Mouse (Mus musculus) Muller cell, postnatal 12 days (primary cell): ENCODE measurements around the gene Muc3.
A peak's percentile ranks its signal among the peaks of the same experiment; 100 is the strongest.
"Not testable (repeated sequence)": the region's sequence is repeated elsewhere in the genome, so short reads cannot be mapped to it uniquely, and the experiment has no call there.

Source experiments
- DNase-seq: peaks from one replicate; pipeline ENCODE4 v3.0.0-alpha.2; 2015; ENCODE audit errors: inconsistent ontology term

Gene Muc3

DNA sequence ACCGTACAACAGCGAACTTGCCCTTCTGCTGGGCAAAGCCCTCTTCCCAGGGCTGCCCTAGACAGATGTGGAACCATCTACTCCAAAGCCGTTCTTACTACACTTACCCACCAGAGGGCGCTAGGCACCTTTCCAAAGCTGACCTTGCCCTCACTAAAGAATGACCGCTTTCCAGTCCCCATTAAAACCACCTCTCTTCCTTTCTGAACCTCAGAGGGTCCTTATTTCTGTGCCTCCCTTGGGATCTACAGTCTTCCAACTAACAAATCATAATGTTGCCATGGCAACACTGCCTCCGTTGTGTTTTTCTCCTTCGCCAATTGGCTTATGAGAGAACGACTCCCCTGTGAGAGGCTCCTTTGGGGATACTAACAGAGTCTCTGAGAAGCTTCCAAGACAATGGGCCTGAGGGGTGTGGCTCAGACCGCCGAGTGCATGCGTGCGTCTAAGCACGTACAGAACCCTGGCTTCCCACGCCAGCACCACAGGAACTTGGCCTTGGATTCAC lies 26.4 kb downstream of the Muc3 start:
- peak; percentile 21 for DNase-seq

DNA sequence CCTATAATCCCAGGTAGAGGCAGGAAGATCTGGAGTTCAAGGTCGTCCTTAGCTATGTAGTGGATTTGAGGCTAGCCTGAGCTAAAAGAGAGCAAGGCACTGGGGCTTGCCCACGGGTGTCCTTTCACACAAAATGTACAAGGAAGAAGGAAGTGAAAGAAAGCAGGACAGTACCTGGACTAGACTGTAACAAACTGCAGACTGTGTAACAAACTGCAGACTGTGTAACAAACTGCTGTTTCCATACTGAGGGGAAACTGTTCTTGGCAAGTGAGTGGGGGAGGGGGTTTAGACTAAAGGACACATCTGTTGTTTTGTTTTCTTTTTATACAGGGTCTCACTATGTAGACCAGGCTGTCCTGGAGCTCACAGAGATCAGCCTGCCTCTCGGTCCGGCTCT lies 27.8 kb downstream of the Muc3 start:
- DNase-seq = no peak

DNA sequence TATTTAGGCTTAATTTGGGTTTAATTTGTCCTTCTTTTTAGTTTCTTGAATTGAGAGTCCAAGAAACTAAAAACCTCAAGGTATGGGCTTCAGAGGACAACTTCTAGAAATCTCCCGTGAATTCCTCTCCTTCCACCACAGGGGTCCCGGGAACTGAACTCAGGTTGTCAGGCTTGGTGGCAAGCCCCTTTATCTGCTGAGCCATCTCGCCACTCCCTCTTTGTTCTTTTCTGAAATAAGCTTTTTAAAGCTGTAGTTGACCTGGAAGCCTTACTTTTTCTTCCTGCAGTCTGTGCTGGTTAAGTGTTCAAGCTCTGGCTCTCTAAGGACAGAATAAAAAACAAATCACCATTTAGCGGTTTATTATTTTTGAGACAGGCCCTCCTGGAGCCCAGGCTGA lies 30.2 kb downstream of the Muc3 start:
- DNase-seq = no peak

DNA sequence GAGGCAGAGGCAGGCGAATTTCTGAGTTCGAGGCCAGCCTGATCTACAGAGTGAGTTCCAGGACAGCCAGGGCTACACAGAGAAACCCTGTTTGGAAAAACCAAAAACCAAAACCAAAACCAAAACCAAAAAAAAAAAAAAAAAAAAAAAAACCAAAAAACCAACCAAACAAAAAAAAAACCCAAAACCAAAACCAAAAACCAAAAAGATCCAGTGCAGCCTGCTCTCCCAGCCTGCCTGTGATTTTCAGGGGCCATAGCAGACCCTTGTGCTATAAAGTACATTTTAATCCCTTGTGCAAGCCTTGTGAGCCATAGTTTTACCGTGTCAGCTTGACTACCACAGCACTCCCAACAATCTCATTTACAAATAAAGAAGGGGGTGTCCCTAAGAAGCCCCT lies 31.1 kb downstream of the Muc3 start:
- DNase-seq = not testable (repeated sequence)

DNA sequence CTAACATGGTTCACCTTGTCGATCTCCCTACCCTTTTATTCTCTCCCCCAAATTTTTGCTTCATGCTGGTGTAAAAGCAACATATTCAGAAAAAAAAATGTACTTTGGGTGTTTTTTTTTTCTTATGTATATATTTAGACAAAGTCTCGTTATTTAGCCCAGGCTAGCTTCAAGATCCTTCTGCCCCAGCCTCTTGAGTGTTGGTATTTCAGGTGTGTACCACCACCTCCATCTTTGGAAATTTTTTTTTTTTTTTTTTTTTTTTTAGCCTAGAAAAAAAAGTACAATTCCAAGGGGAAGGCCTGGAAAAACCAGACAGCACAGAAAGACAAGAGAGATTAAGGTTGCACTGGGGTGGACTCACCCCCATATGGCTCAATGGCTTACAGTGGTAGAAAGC lies 32.1 kb downstream of the Muc3 start:
- DNase-seq = no peak

DNA sequence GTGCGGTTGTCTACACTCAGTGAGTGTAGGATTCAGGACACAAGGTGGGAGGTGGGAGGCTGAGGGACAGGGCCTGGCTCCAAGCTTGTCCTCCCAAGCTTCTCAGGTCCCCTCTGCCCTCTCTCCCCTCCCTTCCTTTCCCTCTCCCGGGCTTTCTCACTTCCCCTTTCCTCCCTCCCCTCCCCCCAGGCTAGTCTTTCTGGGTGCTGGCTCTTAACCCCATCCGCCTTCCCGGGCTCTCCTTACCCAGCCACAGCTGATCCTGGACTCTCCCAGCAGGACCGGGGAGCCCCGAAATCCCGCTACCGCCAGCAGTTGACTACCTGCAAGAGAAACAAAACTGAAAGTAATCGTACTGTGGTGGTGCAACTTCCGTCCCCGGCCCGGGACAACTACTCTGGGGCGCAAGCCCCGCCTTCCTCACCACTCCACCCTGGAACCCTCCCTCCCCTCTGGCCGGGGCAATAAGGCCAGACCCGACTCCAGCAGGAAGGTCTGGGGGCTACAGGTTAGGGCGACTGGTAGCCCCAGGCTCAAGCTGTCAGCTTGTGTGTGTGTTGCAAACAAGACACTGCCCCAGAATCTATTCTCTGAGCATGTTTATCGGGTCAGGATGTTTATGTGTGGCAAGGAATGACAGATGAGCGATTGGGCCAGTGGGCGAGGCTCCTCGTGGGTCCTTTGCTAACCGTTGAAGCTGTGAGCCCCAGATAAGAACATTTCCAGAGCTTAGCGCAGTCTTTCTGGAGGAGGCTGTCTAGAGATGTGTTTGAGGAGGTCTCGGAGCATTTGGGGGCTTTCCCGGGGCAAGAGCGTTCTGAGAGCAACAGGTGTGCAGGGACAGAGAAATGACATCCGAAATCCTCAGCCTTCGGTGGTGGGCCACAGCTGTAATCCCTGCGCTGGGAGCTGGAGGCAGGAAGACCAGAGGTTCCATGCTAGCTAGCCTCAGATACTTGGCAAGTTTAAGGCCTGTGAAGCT lies 33.0 kb downstream of the Muc3 start, which contains the start of gene Trim56:
Gene Trim56 (minus strand): TSS at position 344 of the 982 bp plus-strand sequence.
- DNase-seq = peak; percentile 85

DNA sequence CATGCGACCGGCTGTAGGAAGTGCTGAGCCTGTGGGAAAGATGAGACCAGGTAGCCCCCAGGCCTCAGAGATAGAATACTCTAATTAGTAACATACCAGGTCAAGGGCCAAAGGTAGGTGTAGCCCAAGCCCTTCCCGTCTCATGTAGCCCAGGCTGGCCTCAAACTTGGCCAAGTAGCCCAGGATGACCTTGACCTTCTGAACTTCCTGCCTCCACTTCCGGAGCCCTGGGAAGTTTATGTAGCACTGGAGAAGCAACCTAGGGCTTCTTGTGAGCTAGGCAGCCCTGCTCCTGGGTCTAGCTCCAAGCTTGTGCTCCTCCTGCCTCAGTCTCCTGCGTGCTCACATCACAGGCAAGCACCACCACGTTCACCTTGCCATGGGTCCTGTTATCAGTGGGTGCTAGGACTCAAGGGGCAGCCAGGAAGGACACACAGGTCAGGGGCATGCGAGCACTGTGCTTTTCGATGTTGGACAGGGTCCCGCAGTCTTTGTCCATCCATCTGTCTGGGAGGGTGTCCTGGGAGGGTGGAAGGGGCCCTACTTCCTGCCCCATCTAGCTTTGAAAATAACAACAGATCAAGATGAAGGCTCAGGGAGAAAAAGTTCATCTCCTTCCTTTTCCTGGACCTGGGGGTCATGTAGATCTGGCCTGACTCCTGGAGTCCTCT lies 34.1 kb downstream of the Muc3 start:
- no peak for DNase-seq

DNA sequence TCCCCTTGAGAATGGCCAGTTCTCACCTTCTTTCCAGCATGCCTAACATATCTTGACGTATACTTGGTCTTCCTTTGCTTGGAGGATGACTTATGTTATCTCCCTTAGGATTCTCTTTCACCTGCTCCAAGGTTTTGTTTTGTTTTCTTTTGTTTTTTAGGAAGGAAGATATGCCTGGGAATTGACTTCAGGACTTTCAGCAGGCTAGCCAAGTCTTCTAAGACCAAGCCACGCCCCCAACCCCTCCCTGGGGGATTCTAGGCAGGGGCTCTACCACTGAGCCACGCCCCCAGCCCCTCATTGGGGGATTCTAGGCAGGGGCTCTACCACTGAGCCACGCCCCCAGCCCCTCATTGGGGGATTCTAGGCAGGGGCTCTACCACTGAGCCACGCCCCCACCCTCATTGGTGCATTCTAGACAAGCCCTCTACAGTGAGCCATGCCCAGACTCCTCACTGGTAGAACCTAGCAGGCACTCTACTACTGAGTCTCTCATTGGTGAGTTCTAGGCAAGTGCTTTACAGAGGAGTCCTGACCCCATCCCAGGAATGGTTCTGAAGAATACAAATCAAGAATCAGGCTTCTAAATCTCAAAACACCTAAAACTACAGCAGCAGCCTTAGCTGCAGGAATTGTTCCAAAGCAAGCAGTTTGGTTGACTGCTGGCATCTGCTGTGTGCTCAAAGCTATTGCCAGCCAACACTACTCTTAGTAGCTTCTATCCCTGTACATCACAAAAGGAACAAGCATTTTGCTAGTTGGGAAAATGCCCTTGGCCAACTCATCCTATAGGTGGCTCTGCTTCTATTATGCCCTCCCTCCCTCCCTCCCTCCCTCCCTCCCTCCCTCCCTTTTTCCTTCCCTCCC lies 37.3 kb downstream of the Muc3 start:
- no peak for DNase-seq

DNA sequence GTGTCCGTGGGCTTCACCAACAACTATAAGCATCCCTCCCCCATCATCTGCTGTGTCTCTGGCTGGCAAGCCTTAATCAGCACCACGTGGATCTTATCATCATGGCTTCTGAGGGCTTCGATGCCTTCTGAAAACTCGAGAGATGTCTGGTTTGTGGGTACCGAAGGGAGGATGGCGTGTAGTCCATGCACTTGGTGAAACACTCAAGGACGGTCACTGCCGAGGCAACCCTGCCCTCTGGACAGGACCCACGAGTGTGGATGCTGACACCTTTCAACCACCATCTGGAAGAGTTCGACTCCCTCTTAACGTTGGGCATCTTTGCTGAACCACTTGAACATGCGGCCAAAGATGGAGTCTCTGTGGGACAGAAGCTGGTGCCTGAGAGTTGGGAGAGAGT lies 38.3 kb downstream of the Muc3 start:
- DNase-seq = no peak

DNA sequence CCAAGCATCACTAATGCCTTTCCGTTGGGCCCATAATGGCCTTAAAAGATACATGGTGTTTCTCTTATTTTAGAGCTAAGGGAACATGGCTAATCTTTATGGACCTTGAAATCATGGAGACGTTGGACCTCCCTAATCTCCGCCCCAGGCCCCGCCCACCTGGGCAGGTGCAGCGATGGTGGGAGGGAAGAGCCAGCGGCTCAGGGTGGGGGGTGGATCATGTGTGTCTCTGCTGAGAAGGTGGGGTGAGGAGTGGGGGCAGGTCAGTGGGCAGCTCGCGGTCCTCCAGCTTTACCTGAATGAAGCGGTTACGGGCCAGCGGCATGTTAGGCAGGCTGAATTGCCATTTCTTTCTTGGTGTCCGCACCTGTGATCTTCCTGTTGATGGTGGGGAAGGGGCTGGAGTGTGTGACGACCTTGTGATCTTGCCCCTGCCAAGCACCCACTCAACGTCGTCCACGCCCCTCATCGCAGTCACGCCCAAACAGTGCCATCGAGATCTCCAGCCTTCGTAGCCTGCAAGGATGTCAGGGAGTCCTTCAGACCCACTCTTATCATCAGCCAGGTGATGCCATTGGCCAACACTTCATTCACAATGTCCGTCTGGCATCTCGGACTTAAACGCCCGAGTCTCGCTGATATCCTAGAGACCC lies 39.1 kb downstream of the Muc3 start:
- DNase-seq = no peak

DNA sequence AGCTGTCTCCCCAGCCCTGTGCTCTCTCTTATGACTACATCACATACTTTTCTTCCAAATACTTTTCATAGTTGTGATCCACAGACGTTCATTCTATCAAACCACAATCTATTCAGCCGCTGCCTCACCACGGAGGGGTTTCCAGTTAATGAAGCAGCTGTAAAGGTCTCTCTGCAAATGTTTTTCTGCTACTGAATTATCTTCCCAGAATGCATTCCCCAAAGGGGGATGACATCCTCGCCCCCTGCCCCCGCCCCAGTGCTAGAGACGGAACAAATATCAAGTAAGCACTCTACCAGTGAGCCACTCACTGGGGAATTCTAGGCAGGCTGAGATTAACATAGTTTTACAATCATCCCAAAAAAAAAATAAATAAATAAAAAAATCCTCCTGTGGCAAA lies 41.0 kb downstream of the Muc3 start:
- DNase-seq = peak; percentile 98

DNA sequence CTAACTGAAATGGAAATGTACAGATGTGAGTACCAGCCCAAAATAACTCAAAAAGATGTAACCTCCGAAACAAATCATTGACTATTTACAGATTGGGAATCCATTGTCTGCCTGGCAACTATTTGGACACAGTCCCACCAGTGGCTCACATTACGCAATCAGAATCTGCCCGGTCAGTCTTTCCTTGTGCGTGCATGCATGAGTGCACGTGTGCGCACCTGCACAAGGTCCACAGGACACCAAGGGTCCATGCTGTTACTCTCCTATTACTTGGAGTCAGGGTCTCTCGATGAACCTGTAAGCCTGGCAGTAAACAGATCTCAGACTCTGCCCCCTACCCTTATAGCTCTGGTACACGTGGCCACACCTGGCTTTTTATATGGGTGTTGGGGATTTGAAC lies 41.5 kb downstream of the Muc3 start:
- DNase-seq = no peak

DNA sequence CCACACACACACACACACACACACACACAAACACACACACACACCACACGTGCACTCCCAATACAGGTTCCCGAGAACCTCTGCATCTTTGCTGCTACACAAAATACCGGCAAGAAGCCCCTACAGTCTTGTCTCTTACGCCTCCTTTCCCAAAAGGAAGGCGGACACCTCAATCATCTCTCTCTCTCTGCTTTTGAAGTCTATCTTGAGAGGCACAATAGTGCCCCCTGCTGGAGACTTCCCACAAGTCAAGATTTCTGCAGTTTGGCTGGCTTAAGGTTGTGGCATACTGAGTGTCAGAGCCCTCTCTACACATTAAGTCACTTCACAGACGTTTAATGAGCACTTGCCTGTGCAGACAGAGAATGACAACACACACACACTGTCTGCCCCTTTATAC lies 42.1 kb downstream of the Muc3 start:
- DNase-seq = peak; percentile 81

DNA sequence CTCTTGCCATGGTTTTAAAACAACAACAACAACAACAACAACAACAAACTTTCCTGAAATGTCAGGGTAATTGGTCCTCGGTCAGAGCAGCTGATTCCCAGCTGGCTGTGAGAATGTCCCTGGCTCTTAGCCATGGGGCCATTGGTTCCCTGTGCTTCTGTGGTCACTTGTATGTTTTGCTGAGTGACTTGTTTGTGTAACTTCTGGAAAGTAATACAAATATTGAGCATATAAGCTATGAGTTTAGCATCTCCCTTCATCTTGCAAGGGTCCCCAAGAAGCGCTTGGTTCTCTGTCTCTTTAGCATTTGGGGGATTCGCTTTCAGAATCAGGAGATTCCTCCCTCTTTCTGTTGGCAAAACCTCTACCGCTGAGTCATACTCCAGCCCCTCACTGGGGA lies 42.7 kb downstream of the Muc3 start:
- peak; percentile 57 for DNase-seq

DNA sequence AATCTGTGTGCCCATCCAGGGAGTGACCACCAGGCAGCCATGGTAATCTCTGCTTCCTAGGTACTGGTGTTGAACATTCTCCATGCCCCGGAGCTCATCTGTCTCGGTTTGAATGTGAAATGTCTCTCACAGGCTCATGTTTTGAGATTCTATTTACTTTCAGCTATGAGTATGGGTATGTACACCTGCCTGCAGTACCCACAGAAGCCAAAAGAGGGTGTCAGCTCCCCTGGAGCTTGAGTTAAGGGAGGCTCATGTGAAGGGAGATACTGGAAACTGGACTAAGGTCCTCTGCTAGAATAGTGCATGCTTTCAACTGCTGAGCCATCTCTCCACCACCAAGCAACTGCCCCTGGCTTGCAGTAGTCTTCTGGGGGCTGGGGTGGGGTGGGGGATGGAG lies 45.2 kb downstream of the Muc3 start:
- DNase-seq = no peak

DNA sequence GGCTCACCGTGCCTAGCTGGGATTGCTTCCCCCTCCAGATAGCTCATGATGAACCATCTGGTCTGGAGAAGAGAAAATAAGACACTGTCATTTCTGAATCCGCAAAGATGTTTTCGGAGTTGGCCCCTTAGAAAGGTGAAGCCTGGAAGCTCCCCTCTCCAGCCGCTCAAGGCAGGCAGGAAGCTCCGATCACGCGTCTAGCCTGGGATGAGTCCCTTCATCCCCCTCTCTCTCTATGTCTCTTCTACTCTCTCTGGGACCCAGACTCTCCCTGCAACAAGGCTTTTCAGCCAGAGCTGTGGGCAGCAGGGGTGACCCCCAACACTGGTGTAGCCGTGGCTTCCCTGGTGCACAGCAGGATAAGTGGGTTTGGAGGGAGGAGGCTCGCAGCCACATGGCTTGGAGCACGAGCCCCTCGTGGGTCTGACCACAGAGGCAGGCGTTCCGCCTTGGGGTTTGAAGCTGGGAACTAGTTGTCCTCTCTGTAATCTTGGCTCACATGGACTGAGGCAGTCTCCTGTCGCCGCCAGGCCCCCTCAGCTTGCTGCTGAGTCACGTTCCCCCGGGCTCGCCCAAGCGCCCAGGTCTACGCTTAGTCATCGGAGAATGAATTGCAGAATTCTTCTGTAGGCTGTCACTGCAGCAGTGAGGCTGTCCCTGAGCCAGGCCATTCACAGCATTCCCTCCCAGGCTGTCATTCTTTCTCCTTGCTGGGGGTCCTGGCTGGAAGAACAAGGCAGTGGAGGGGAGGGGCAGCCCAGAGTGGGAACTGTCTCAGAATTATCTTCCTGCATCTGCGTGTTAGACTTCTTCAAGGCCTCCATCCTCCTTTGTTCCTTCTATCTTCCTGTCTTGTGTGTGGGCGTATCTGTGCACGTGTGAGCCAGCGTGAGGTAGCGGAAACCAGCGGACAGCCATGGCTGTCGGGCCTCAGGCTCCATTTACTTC lies 46.3 kb downstream of the Muc3 start:
- DNase-seq = peak; percentile 96

DNA sequence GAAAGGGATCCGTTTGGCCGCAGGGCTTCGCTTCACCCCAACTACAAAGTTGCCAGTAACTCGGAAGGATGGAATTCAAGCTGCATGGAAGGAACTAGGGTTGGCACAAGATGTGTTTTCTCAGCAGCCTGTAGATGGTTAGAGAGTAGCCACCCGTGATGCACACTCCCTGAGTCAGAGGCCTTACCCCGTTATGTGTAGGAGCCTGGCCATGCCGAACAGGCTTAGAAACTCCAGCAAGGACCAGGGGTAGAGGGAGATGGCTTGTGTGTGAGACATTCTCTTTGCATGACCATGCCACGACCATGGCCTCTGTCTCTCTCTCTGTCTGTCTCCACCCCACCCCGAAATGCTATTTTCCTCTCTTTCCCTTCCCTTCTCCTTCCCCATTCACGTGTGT lies 47.0 kb downstream of the Muc3 start:
- DNase-seq = peak; percentile 56

DNA sequence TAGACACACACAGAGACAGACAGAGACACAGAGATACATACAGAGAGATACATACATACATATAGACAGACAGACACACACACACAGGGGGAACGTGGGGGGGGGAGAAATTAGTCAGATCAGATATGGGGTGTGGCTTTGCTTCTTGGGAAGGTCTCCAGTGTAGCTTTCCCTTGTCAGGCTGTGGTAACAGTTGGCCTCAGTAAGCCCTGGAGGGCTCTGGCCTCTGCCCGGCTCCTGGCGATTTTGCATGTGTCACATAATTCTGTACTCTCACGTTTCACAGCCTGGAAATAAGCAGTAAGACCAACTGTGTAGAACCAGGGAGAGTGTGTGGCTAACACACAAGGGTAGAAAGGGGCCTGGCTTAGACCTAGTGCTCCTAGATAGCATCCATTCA lies 48.5 kb downstream of the Muc3 start:
- no peak for DNase-seq

DNA sequence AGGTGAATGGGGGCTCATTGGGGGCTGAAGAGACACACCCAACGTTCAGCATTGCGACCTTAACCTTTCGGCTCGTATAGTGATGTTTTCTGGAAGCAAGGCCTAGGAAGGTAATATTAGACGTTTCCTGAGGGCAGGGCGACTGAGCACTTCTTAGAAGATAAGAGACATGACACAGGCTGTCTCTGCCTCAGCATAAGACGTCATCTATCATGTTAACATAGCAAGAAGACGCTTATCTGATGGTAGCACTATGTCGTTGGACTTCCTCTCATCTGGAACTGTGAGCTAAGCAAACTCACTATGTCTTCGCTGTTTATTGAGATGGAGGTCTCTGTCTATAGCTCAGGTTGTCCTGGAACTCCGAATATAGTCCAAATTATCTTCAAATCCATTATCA lies 50.7 kb downstream of the Muc3 start:
- DNase-seq = no peak

DNA sequence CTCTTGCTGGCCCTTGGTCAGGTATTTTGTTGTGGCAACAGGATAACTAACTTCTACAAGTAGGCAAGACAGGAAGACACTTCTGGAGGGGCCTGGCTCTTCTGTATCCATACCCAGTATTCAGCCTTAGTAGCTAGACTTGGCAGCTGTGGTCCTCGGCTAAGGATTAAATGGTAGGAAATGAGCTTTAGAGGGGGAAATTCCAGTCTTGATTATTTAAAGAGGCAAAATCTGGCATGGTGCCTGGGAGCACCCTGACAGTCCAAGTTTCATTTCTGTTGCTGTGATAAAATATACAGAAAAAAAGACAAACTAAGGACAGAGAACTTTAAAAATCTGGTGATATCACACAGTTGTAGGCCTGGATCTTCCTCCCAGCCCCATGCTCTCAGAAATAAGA lies 53.1 kb downstream of the Muc3 start:
- no peak for DNase-seq
